Mouse (Mus musculus): ENCODE data around the gene Scamp1.

GRCm38 (mm10) chr13:94240111-94240510, 45.5 kb downstream of the Scamp1 start:
- TF ChIP-seq CTCF (conservative IDR thresholded peaks at IDR 0.05; ENCODE audit: insufficient read depth, insufficient read length, low read depth, low read length) (no peak), POLR2A (IDR thresholded peaks at IDR 0.05; ENCODE audit: low read depth, low read length) (no peak)
